Mouse (Mus musculus): ENCODE measurements at regions not wholly inside any gene's neighbourhood (a gene's known extent, or its start where the extent isn't known, plus 50 kb on each side); places are given as distances from the start of the nearest gene placed in this dataset.

- no peak for TF ChIP-seq ZC3H11A (IDR thresholded peaks at IDR 0.05; ENCODE audit: low read depth, low read length)
- no peak for TF ChIP-seq CTCF (IDR thresholded peaks at IDR 0.05 in 2 of 3, conservative IDR thresholded peaks at IDR 0.05 in 1 of 3; ENCODE audit: control insufficient read depth in 1 of 3, insufficient read depth in 1 of 3, low read depth in 2 of 3, low read length in 3 of 3, poor library complexity in 1 of 3, severe bottlenecking in 1 of 3)
- no peak for TF ChIP-seq MEF2A (IDR thresholded peaks at IDR 0.05; ENCODE audit: extremely low read depth, insufficient replicate concordance, low read depth, low read length, poor library complexity, severe bottlenecking)
- no peak for TF ChIP-seq TAL1 (IDR thresholded peaks at IDR 0.05; ENCODE audit: low read length)
- TF ChIP-seq ELF1 (IDR thresholded peaks at IDR 0.05; ENCODE audit: low read depth, low read length), result no peak
- no peak for TF ChIP-seq TCF12 (IDR thresholded peaks at IDR 0.05; ENCODE audit: low read depth, low read length)
- TF ChIP-seq HCFC1 (IDR thresholded peaks at IDR 0.05; ENCODE audit: low read depth, low read length), result no peak
- TF ChIP-seq ZNF384 (IDR thresholded peaks at IDR 0.05; ENCODE audit: low read depth, low read length), result no peak
These were observed 139.9 kb downstream of the Mtx2 start for GRCm38 (mm10) chr2:74965384-74966060.

All from MEL (cell line).